Mouse (Mus musculus): ENCODE results near the gene Jmy.

The Jmy gene

DNA sequence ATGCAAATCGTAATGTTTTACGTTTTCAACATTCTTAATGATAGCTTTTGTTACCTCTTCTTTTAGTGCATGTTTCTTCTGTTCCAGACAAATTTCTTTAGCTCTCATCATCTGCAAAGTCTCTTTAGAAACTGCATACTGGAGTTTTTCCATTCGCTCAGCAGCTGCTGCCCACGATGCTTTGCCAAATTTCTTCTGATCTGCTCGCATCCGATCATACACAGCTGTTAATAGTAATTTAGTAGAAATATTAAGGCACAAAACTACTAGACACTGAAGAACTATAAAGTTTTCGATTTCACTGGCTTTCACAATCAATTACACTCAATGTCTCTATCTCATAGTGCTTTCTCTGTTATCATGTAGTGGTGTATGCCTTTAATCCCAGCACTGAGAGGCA is 40.0 kb downstream of the Jmy start:
- no peak for DNase-seq (ENCODE audit: low read depth, low spot score)

DNA sequence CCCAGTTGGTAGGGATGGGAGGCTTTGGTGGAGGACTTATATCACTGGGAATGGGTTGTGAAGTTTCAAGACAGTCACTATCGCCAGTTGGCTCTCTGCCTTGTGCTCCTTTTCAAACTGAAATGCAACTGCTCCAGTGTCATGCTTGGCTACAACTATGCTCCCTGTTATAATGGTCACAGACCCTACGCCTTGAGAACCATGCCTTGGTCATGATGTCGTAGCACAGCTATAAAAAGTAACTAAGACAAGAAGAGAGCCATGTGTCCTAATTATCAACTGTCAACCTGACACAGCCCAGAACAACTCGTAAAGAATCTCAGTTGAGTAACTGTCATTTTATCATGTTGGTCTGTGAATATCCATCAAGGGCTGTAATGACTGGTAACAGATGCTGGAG is 41.0 kb downstream of the Jmy start:
- no peak for DNase-seq (ENCODE audit: low read depth, low spot score)

DNA sequence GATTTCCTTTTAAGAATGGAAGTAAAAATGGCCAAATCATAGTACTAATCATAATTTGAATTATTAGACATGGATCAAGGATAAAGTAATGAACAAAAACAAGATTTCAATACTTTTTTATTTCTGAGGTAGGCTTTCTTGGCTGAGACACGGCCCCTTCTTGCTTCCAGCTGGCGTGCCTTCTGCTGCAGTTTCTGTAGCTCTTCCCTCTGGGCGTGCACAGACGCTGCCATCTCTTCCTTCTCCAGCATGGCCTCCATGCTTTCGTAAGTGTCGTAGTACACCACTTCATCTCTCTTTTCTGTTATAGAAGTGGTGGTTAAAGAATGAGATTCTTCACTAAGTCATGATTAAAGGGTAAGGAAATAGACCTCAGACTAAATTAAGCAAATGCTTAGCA is 46.3 kb downstream of the Jmy start:
- no peak for DNase-seq (ENCODE audit: low read depth, low spot score)

- no peak for DNase-seq (ENCODE audit: low read depth, low spot score)
Measured at GRCm38 (mm10) chr13:93440167-93440566, 59.4 kb downstream of the Jmy start.

- no peak for DNase-seq (ENCODE audit: low read depth, low spot score)
Measured at GRCm38 (mm10) chr13:93429205-93429604, 70.4 kb downstream of the Jmy start.

DNA sequence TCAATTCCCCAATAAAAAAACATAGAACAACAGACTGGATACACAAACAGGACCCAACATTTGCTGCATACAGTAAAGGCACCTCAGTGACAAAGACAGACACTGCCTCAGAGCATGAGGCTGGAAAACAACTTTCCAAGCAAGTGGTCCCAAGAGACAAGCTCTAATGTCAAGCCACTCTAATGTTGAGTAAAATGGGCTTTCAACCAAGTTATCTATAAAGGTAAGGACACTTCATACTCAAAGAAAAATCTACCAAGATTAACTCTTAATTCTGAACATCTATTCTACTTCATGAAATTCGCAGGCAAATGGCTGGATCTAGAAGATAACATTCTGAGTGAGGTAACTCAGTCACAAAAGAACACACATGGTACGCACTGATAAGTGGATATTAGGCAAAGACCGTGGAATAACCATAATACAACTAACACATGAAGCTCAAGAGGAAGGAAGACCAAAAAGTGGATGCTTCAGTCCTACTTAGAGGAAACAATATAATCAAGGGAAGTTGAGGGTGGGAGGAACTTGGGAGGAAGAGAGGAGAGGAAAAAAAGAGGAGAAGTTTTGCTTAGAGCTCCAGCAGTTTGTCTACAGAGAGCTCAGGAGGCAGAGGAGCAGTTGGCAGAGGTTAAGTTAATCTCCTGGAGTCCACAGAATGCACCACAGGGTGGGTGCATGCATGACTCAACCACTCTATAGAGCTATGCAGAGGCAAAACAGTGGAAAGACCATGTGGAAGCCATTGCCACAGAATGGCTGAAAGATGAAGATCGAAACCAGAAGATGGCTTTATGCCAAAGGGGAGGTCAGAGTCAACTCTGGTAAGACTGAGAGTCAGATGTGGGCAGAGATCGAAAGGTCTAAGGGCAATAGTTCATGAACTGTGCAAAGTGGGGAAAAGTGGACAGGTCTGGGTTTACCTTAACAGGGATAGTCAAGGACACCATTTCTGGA is 71.4 kb downstream of the Jmy start:
- DNase-seq (ENCODE audit: low read depth, low spot score): no peak

- peak; percentile 19 for DNase-seq (ENCODE audit: low read depth, low spot score)
Measured at GRCm38 (mm10) chr13:93423224-93423623, 76.4 kb downstream of the Jmy start.

GRCm38 (mm10) chr13:93419779-93420178 is 79.8 kb downstream of the Jmy start:
- no peak for DNase-seq (ENCODE audit: low read depth, low spot score)

DNA sequence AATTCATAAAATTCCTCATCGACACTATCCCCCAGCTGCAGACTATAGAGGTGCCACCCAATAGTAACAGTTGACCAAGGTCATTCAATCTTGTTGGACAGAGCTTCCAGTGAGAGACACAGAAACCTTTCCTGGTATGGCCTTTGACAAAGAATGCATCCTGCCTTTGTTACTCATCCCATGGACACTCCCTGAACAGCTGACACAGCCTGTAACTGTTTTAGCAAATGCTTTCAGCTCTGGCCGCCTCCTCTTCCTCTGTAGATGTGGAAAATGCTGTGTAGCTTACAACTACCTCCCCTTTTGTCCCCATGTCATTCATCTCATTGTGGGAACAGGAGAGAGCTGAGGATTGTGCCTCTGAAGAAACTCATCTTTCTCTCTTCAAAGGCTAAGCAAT is 81.3 kb downstream of the Jmy start:
- DNase-seq (ENCODE audit: low read depth, low spot score): no peak

DNA sequence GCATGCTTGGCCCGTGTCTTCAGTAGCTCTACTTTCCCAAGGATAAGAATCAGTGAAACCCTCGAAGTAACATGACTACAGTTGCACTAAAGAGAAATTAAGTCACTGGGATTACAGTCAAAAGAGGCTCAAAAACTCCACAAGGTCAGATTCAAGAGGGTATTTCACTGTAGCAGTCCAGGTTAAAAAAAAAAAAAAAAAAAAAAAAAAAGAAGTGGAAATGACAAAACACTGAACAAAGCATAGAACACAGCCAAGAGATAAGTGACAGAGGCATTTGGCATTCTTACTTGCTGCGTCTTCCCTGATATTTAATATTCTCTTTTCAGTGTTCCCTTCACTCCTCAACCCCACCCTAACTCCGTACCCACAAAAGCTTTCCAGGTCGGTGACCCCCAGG is 84.6 kb downstream of the Jmy start:
- DNase-seq (ENCODE audit: low read depth, low spot score): no peak

DNA sequence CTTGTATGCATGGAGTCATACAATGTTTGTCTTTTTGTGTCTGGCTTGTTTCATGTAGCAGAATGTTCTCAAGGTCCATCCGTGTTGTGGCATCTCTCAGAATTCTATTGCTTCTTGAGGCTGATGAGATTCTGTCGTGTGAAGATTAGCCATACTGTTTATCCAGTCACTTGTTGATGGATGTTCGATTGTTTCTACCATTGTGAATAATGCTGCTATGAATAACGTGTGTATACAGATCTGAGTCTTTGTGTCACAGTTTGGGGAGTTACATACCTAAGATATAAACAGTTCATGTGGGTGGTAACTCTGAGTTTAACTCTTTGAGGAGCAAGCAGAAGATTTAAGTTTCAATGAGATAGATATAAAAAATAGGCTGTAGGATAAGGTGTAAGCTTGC is 89.3 kb downstream of the Jmy start:
- DNase-seq (ENCODE audit: low read depth, low spot score): no peak

DNA sequence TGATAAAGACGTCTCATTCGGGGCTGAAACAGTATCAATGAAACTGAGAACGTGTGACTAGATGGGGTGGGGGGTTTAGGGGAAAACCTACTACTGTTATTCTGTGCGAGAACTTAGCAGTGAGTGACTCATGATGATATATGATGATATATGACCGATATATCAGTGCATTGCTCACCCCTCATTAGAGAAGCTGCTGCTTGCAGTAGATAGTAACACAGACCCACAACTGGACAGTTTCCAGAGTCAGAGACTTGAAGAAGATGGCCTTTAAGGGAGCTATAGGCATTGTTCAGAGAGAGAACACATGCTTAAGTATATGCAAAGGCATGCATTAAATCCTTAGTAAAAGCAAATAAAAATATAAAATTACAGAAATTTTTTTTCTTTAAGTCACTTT is 92.8 kb downstream of the Jmy start:
- no peak for DNase-seq (ENCODE audit: low read depth, low spot score)

- no peak for DNase-seq (ENCODE audit: low read depth, low spot score)
Measured at GRCm38 (mm10) chr13:93401947-93402346, 97.7 kb downstream of the Jmy start.

DNA sequence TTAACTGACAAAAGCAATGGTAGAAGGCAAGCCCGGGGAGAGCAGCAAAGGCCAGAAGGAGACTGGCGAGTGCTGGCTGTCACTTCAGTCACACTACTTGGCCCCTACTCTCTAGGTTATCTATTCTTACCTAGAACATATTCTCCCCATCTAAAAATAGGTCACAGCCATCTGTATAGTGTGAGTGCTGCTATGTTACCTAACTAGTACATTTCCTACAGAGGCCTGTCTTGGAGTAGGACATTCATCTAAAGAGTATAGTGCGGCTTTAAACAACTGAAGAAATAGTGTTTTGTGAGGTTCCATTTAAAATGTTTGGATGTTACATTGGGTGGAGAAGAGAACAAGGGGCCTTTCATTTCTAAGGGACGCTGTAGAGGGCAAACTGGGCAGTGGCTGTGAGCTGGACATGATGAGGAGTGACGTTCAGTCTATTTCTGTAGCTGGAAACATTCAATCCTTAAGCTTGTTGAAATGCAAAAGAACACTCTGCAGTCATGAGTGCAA is 99.8 kb downstream of the Jmy start:
- no peak for DNase-seq (ENCODE audit: low read depth, low spot score)

DNA sequence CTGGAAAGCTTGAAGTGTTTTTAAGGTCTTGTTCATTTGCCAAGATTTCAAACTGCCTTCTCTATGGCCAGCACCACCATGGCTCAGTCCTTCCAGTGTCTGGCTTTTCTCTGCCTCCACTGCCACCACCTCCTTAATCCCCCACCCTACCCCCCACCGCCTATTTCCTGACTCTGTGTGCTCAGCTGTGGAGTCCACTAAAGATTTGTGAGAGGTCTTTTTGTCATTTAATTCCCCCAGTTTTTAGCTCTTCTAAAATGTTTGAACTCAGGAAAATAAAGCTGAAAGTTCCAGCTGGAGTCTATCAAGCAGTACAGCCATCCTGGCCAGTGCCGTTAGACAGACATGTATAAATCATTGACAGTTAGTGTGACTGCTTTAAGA is 110.4 kb downstream of the Jmy start:
- DNase-seq (ENCODE audit: low read depth, low spot score): peak; percentile 13

GRCm38 (mm10) chr13:93388594-93389241 is 110.9 kb downstream of the Jmy start:
- DNase-seq (ENCODE audit: low read depth, low spot score): no peak

DNA sequence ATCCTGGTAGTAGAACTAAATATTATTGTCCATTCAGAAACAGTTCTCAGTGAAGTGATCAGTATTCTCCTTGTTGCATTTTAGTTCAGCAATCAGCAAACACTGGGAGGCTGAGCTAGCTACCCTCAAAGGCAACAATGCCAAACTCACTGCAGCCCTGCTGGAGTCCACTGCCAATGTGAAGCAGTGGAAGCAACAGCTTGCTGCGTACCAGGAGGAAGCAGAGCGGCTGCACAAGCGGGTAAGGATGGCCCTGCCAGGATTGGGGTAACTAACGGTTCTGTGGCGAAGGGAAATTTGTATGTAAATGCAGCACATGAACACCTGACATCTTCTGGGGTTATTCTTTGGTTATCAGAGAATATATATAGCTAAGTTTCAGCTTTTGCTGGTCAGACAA is 112.2 kb downstream of the Jmy start:
- no peak for DNase-seq (ENCODE audit: low read depth, low spot score)

- DNase-seq (ENCODE audit: low read depth, low spot score): no peak
Measured at GRCm38 (mm10) chr13:93385147-93385546, 114.5 kb downstream of the Jmy start.

GRCm38 (mm10) chr13:93384481-93384880 is 115.1 kb downstream of the Jmy start:
- no peak for DNase-seq (ENCODE audit: low read depth, low spot score)

DNA sequence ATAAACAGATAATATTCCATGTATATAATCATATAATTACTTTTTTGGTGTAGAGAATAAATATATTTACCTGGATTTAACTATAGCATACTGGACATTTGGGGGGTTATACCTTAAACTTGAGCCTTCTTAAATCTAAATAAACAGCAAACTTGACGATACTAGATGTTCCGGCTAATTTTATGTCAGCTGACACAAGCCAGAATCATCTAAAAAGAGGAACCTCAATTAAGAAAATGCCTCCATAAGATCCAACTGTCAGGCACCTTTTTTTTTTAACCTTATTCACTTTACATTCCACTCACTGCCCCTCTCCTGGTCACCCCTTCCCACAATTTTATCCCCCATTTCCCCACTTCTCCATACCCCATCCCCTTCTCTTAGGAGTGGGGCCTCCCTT is 116.0 kb downstream of the Jmy start:
- no peak for DNase-seq (ENCODE audit: low read depth, low spot score)

DNA sequence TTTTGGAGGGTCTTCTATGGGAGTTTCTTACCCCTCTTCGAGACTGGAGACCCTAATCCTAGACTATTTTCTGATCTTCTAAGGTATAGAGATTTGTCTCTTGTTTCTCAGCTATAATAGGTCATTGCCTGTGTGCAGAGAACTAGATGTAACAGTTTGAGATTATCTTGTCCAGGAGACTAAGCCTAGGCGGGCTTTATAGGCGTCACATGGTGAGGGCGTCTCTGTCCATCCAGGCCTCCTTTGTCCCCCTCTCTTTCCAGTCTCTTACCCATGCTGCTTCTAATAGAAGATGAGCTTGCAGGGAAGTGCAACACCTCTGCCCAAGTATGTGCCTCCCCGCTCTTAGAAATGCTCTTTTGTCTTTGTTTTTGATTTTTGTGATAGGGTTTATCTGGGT is 116.5 kb downstream of the Jmy start:
- DNase-seq (ENCODE audit: low read depth, low spot score): no peak

- DNase-seq (ENCODE audit: low read depth, low spot score): no peak
Measured at GRCm38 (mm10) chr13:93381301-93381700, 118.3 kb downstream of the Jmy start.
